16 mouse cellular contexts compared by ENCODE assay signal in the genomic region with DNA sequence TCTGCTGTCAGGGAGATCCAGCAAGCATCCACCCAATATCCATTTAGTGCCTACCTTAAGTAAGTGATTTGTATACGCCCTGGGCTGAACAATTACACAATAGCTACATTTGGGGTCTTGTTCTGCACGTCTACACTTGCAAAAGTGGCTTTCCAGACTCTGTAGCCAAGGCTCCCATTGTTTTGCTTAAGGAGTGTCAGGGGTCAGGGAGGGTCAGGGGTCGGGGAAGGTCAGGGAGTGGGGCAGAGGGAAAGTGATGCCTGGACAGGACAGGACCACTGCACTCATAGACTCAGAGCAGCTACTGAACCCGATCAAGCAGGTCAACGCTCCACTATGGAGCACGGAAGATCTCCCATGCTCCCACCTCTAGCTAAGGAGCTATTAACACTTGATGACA.
"Had no signal": no experiment of that assay in that cellular context is flagged by ENCODE, and none has a peak within 500 bp of the region (broad histone marks: within the 10 kb centered on the region; RNA-seq: fewer than 3 reads in every experiment).

No protein-coding gene starts in this region.

- H3K27me3 ChIP-seq: midbrain, embryonic 12.5 days; neural tube, embryonic 12.5 days; stomach, embryonic 15.5 days had no signal

- DNase-seq: lung, adult 18-20 months; lung, postnatal 10 days; lung, postnatal 4 days; midbrain, embryonic 14.5 days; right cerebral cortex, postnatal 14 days; thymus, adult 2 months; thymus, postnatal 25 days; thymus, postnatal 4 days had no signal

- H3K4me2 ChIP-seq: lung, embryonic 14.5 days; midbrain, embryonic 12.5 days; neural tube, embryonic 12.5 days; stomach, embryonic 15.5 days had no signal

- H3K27ac ChIP-seq: midbrain, embryonic 10.5 days; midbrain, embryonic 12.5 days; neural tube, embryonic 12.5 days; stomach, embryonic 15.5 days; stomach, postnatal 0 days had no signal

- H3K9me3 ChIP-seq: midbrain, embryonic 10.5 days; neural tube, embryonic 12.5 days; stomach, embryonic 15.5 days had no signal

- H3K36me3 ChIP-seq: midbrain, embryonic 10.5 days; midbrain, embryonic 12.5 days; neural tube, embryonic 12.5 days; stomach, embryonic 15.5 days had no signal

- ATAC-seq: midbrain, embryonic 16.5 days had no signal

- H3K4me1 ChIP-seq: midbrain, embryonic 12.5 days; neural tube, embryonic 12.5 days; stomach, embryonic 15.5 days had no signal

- H3K4me3 ChIP-seq: midbrain, embryonic 10.5 days; midbrain, embryonic 12.5 days; myocyte; neural tube, embryonic 12.5 days; stomach, embryonic 15.5 days had no signal

- H3K9ac ChIP-seq: lung, embryonic 14.5 days; midbrain, embryonic 12.5 days; neural tube, embryonic 12.5 days; stomach, embryonic 15.5 days had no signal
